Mouse (Mus musculus) midbrain, postnatal 0 days (tissue): ENCODE measurements at regions not wholly inside any gene's neighbourhood (a gene's known extent, or its start where the extent isn't known, plus 50 kb on each side); places are given as distances from the start of the nearest gene placed in this dataset.

ENCODE experiments used
- ATAC-seq: fragments of 200-750 bp; cut with Nextera tagmentation; 2 replicates; pipeline ENCODE4 v1.8.0; 2017; ENCODE audit warnings: moderate number of reproducible peaks, mild to moderate bottlenecking, moderate TSS enrichment, moderate library complexity; ENCODE audit not compliant: low FRiP score
- DNase-seq: peaks from one replicate; pipeline ENCODE4 v3.0.0-alpha.2; 2015; ENCODE audit warnings: low spot score
- H3K27ac ChIP-seq: fragments of 300-500 bp; sonication (generic); 2 replicates; pipeline ENCODE4 v1.5.1; 2014; ENCODE audit warnings: low read depth, mild to moderate bottlenecking, low read length, mixed read lengths
- H3K27me3 ChIP-seq: fragments of 300-500 bp; sonication (generic); 2 replicates; pipeline ENCODE4 v1.6.1; 2014; ENCODE audit warnings: low read length, control low read depth, mixed read lengths; ENCODE audit not compliant: insufficient read depth
- H3K36me3 ChIP-seq: fragments of 300-500 bp; sonication (generic); 2 replicates; pipeline ENCODE4 v1.6.1; 2014; ENCODE audit warnings: low read length, control low read depth, mixed read lengths; ENCODE audit not compliant: insufficient read depth
- H3K4me1 ChIP-seq: fragments of 300-500 bp; sonication (generic); 2 replicates; pipeline ENCODE4 v1.6.1; 2014; ENCODE audit warnings: mild to moderate bottlenecking, control low read depth, antibody characterized with exemption, low read length, mixed read lengths; ENCODE audit not compliant: insufficient read depth
- H3K4me2 ChIP-seq: fragments of 300-500 bp; sonication (generic); 2 replicates; pipeline ENCODE4 v1.6.1; 2014; ENCODE audit warnings: low read depth, mild to moderate bottlenecking, low read length, mixed read lengths; ENCODE audit not compliant: poor library complexity, severe bottlenecking
- H3K4me3 ChIP-seq: fragments of 300-500 bp; sonication (generic); 2 replicates; pipeline ENCODE4 v1.5.1; 2014; ENCODE audit warnings: low read depth, mild to moderate bottlenecking, low read length, moderate library complexity
- H3K9ac ChIP-seq: fragments of 300-500 bp; sonication (generic); replicated peaks from 2 replicates; pipeline ENCODE4 v1.6.1; 2014; ENCODE audit warnings: mild to moderate bottlenecking, low read length, moderate library complexity, mixed read lengths; ENCODE audit not compliant: poor library complexity, severe bottlenecking
- H3K9me3 ChIP-seq: fragments of 300-500 bp; sonication (generic); 2 replicates; pipeline ENCODE4 v1.6.1; 2016; ENCODE audit warnings: low read length, control low read depth
- CTCF ChIP-seq: IDR thresholded peaks from 2 replicates; pipeline ENCODE4 v1.5.1; 2016; ENCODE audit warnings: antibody characterized with exemption, mild to moderate bottlenecking
- WGBS: fragments of 180-500 bp; shearing (Covaris S2); extraction: QIAGEN DNeasy Blood & Tissue Kit; methylation state at CpG from one replicate; pipeline ENCODE4 v1.1.7; 2014; 5-methylcytosine and 5-hydroxymethylcytosine counted together

DNA sequence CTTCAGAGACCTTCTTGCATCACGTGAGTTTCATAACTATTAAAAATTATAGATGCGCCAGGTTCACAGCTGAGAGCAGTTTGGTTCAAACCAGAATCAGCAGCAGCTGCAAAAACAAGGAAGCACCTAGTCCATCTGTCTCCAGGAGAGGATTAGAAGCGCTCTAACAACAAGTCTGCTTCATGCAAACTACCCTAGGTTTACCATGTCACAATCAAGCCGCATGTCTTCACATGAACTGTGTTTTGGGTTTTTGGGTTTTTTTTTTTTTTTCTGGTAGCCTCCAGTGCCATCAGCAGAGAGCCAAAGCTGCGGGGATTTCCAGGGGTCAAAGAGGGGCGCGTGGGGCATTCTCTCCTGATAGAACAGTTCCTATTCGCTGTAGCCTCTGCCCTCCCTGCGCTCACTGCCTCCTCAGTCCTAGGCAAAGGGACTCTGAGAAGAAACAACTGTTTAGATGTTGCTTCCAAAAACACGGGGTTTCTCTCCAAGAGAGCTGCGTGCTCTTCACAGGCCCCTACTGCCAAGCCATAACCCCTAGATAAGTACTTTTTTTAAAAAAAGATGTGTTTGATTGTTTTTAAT lies 259.8 kb downstream of the Adamts20 start:
- Histone ChIP-seq H3K4me2 (no peak overlapping the region), H3K27me3 (no peaks in the 10 kb centered on the region), H3K4me1 (no peaks in the 10 kb centered on the region), H3K9ac (no peak overlapping the region), H3K4me3 (no peak overlapping the region), H3K36me3 (no peaks in the 10 kb centered on the region), H3K27ac (no peak overlapping the region), H3K9me3 (no peaks in the 10 kb centered on the region)
- DNase-seq (no peak), ATAC-seq (no peak)
- no peak for TF ChIP-seq CTCF
- 70% methylated on average over 11 of the region's 11 CpGs for WGBS

DNA sequence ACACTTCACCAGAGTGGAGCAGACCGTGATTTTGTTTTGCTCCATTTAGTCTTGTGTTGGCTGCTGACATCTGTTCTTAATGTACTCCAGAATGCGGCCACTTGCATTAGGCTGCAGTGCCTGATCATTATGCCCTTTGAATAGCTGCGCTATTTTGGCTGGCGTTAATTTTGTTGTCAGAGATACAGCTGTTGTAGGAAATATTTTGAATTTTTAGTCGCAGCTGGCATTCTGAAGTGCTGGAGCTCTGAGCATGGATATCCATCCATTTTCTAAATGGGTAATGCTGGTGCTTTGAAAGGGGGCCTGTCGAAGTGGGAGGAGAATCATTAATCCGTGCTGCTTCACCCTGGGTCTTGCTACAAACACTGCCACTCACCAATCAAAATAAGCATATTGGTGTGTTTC lies 275.1 kb downstream of the Adamts20 start:
- Histone ChIP-seq H3K4me1 (no peaks in the 10 kb centered on the region), H3K4me2 (no peak overlapping the region), H3K27me3 (no peaks in the 10 kb centered on the region), H3K27ac (no peak overlapping the region), H3K9me3 (no peaks in the 10 kb centered on the region), H3K4me3 (no peak overlapping the region), H3K9ac (no peak overlapping the region), H3K36me3 (no peaks in the 10 kb centered on the region)
- no peak for TF ChIP-seq CTCF
- no peak for ATAC-seq
- no peak for DNase-seq
- WGBS = 61% methylated on average over 7 of the region's 7 CpGs

GRCm38 (mm10) chr15:94187588-94187987 lies 277.6 kb downstream of the Adamts20 start:
- H3K4me3 ChIP-seq = no peak overlapping the region
- no peak for ATAC-seq
- no peak for DNase-seq
- H3K36me3 ChIP-seq = no peaks in the 10 kb centered on the region
- H3K4me2 ChIP-seq = no peak overlapping the region
- H3K27me3 ChIP-seq = no peaks in the 10 kb centered on the region
- no peak for TF ChIP-seq CTCF
- 79% methylated on average over 4 of the region's 4 CpGs for WGBS
- no peak overlapping the region for H3K9ac ChIP-seq
- no peak overlapping the region for H3K27ac ChIP-seq
- no peaks in the 10 kb centered on the region for H3K4me1 ChIP-seq
- H3K9me3 ChIP-seq = no peaks in the 10 kb centered on the region

DNA sequence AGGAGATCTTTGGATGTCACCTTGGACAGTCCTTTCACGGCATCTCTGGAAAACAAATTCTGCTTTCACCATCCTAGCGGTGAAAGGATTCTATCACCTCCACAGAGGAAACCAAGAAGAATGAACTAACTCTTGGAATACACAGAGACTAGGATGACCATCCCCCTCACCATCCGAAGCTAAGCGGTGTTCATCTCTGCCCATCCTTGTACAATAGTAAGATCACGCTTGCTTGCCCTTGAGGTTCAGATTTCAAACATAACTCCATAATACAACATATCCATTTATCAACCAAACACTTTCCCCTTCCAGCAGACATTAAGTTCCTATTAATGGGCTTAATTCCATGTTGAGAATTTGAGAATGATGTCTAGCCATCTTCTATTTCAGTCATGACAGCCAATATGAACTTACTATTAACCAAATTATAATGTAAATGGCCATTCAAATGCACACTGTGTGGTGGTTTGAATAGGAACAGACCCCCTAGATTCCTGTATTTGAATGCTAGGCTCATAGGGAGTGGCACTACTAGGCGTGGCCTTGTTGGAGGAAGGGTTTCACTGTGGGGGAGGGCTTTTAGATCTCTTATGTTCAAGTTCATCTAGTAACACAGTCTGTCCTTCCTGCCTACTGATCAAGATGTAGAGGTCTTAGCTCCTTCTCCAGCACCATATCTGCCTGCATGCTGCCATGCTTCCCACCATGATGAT lies 281.4 kb downstream of the Adamts20 start:
- H3K4me1 ChIP-seq = no peaks in the 10 kb centered on the region
- H3K27ac ChIP-seq = no peak overlapping the region
- H3K36me3 ChIP-seq = no peaks in the 10 kb centered on the region
- DNase-seq (no peak), ATAC-seq (no peak)
- no peak for TF ChIP-seq CTCF
- H3K4me2 ChIP-seq = no peak overlapping the region
- 94% methylated on average over 6 of the region's 6 CpGs for WGBS
- H3K4me3 ChIP-seq = no peak overlapping the region
- H3K9ac ChIP-seq = no peak overlapping the region
- no peaks in the 10 kb centered on the region for H3K9me3 ChIP-seq
- H3K27me3 ChIP-seq = no peaks in the 10 kb centered on the region

- H3K9me3 ChIP-seq = no peaks in the 10 kb centered on the region
Measured at GRCm38 (mm10) chr15:94174083-94174482, 291.1 kb downstream of the Adamts20 start.

DNA sequence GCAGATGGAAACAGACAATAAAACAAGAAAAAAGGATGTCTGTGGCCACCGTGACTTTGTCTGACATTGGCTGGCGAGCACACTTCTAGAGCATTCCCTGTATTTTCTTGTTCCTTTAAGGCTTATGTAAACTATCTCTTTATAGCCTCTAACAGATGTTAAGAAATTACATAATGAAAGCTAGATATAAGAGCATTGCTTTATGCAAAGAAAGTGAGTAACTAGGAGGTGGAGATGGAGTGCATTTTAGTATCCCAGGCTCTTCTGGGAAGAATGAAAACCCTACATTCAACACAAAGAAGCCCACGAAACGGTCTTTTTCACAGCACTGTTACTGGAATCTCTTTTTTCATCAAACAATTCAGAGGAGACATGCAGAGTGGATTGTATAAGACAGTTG lies 304.4 kb downstream of the Adamts20 start:
- H3K4me1 ChIP-seq = no peaks in the 10 kb centered on the region
- H3K4me2 ChIP-seq = no peak overlapping the region
- no peak for TF ChIP-seq CTCF

More at GRCm38 (mm10) chr15:94174083-94174482, 291.1 kb downstream of the Adamts20 start:
- no peak for TF ChIP-seq CTCF
- WGBS = 82% methylated on average over 7 of the region's 7 CpGs
- Histone ChIP-seq H3K27me3 (no peaks in the 10 kb centered on the region), H3K9ac (no peak overlapping the region), H3K27ac (no peak overlapping the region), H3K4me3 (no peak overlapping the region), H3K36me3 (no peaks in the 10 kb centered on the region), H3K4me2 (no peak overlapping the region), H3K4me1 (no peaks in the 10 kb centered on the region)
- DNase-seq (no peak), ATAC-seq (no peak)

More for the DNA sequence above, 304.4 kb downstream of the Adamts20 start:
- no peak for ATAC-seq
- Histone ChIP-seq H3K27me3 (no peaks in the 10 kb centered on the region), H3K9me3 (no peaks in the 10 kb centered on the region), H3K4me3 (no peak overlapping the region), H3K36me3 (no peaks in the 10 kb centered on the region), H3K27ac (no peak overlapping the region), H3K9ac (no peak overlapping the region)
- DNase-seq = no peak
- WGBS = 83% methylated on average over 4 of the region's 4 CpGs
